Mouse (Mus musculus): ENCODE measurements at regions not wholly inside any gene's neighbourhood (a gene's known extent, or its start where the extent isn't known, plus 50 kb on each side); places are given as distances from the start of the nearest gene placed in this dataset.

GRCm38 (mm10) chr8:89906200-89906599 lies 441.9 kb downstream of the Tox3 start:
- TF ChIP-seq CTCF (IDR thresholded peaks at IDR 0.05; ENCODE audit: extremely low read depth, insufficient read length, insufficient replicate concordance, low read depth, low read length) (no peak), POLR2A (IDR thresholded peaks at IDR 0.05; ENCODE audit: low read depth, low read length) (no peak)

All from small intestine, adult 2 months (tissue).